Mouse (Mus musculus) right cerebral cortex, postnatal 4 days (tissue): ENCODE data around the gene Ttc17.
"Not testable (repeated sequence)": the region's sequence is repeated elsewhere in the genome, so short reads cannot be mapped to it uniquely, and the experiment has no call there.

Source experiments
- DNase-seq: peaks from one replicate; pipeline ENCODE4 v3.0.0-alpha.2; 2022

The Ttc17 gene

GRCm38 (mm10) chr2:94406083-94406957 lies at the start of gene Ttc17:
Gene Ttc17, minus strand, starts transcription at chr2:94406689.
- peak; percentile 87 for DNase-seq

- DNase-seq = no peak
Measured at GRCm38 (mm10) chr2:94449643-94450042, 43.2 kb upstream of the Ttc17 start.

- DNase-seq = no peak
Measured at GRCm38 (mm10) chr2:94436952-94437351, 30.5 kb upstream of the Ttc17 start.

GRCm38 (mm10) chr2:94435481-94435880 lies 29.0 kb upstream of the Ttc17 start:
- no peak for DNase-seq

GRCm38 (mm10) chr2:94434833-94435232 lies 28.3 kb upstream of the Ttc17 start:
- no peak for DNase-seq

- DNase-seq = no peak
Measured at GRCm38 (mm10) chr2:94432214-94432613, 25.7 kb upstream of the Ttc17 start.

GRCm38 (mm10) chr2:94428456-94428855 lies 22.0 kb upstream of the Ttc17 start:
- DNase-seq = no peak

GRCm38 (mm10) chr2:94407441-94407840 lies 952 bp upstream of the Ttc17 start:
- no peak for DNase-seq

GRCm38 (mm10) chr2:94407021-94407420 lies 532 bp upstream of the Ttc17 start:
- DNase-seq = no peak

- peak; percentile 7 for DNase-seq
Measured at GRCm38 (mm10) chr2:94405397-94406082, 949 bp downstream of the Ttc17 start.

- no peak for DNase-seq
Measured at GRCm38 (mm10) chr2:94404512-94405240, 1.8 kb downstream of the Ttc17 start.

GRCm38 (mm10) chr2:94402561-94402960 lies 3.9 kb downstream of the Ttc17 start:
- DNase-seq = no peak

- no peak for DNase-seq
Measured at GRCm38 (mm10) chr2:94402096-94402495, 4.4 kb downstream of the Ttc17 start.

GRCm38 (mm10) chr2:94401006-94401405 lies 5.5 kb downstream of the Ttc17 start:
- DNase-seq = no peak

GRCm38 (mm10) chr2:94398138-94398970 lies 8.1 kb downstream of the Ttc17 start:
- peak; percentile 10 for DNase-seq

GRCm38 (mm10) chr2:94397453-94397852 lies 9.0 kb downstream of the Ttc17 start:
- no peak for DNase-seq

GRCm38 (mm10) chr2:94396325-94396724 lies 10.2 kb downstream of the Ttc17 start:
- DNase-seq = no peak

GRCm38 (mm10) chr2:94391127-94391526 lies 15.4 kb downstream of the Ttc17 start:
- not testable (repeated sequence) for DNase-seq

- no peak for DNase-seq
Measured at GRCm38 (mm10) chr2:94389000-94389399, 17.5 kb downstream of the Ttc17 start.

- no peak for DNase-seq
Measured at GRCm38 (mm10) chr2:94387846-94388245, 18.6 kb downstream of the Ttc17 start.

GRCm38 (mm10) chr2:94384483-94384882 lies 22.0 kb downstream of the Ttc17 start:
- not testable (repeated sequence) for DNase-seq

GRCm38 (mm10) chr2:94381057-94381647 lies 25.3 kb downstream of the Ttc17 start:
- no peak for DNase-seq
